Mouse (Mus musculus): ENCODE results near the gene Ldhal6b.
"Not testable (repeated sequence)": the region's sequence is repeated elsewhere in the genome, so short reads cannot be mapped to it uniquely, and the experiment has no call there.

Ldhal6b gene

DNA sequence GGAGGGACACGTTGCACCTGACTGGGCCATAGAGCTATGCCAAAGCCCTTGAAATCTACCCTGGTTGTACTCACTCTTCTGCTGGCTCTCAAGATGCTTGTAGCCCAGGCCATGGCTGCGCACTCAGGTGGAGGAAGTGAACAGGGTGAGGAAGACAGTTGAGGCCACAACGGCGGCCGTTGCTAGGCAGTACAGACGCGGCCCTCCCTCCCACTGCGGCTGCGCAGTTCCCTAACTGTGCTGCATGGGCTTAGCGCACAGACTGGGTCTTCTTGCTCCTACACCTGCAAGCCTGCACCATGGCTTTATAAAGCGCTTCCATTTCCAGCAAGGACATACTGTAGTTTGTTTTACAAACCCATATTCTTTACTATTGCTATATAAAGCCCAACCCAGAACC, at the start of gene Ldhal6b:
Gene Ldhal6b (minus strand): TSS at position 223 of the 400 bp plus-strand sequence.
- no peak for DNase-seq

GRCm38 (mm10) chr17:5467177-5467576, 48.6 kb upstream of the Ldhal6b start:
- no peak for DNase-seq

GRCm38 (mm10) chr17:5466736-5467135, 48.2 kb upstream of the Ldhal6b start:
- no peak for DNase-seq

GRCm38 (mm10) chr17:5463912-5464311, 45.3 kb upstream of the Ldhal6b start:
- no peak for DNase-seq

DNA sequence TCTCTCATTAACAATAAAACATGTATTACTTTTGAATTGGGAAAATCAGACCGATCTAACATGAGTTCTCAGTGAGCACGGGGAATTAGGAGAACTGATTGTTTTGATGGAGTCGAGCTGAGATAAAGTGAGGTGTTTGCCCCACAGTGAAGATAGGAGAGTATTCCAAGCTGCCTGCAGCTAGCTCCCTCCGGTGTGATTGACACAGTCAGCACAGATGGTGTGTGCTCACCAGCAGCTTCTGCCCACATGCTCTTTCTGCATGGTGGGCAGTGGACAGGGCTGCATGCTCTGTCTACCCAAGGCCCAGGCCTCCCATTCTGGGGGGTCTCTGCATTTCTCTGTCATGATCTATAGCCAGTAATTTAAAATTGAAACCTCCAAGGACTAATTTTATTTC, 35.1 kb upstream of the Ldhal6b start:
- no peak for DNase-seq

DNA sequence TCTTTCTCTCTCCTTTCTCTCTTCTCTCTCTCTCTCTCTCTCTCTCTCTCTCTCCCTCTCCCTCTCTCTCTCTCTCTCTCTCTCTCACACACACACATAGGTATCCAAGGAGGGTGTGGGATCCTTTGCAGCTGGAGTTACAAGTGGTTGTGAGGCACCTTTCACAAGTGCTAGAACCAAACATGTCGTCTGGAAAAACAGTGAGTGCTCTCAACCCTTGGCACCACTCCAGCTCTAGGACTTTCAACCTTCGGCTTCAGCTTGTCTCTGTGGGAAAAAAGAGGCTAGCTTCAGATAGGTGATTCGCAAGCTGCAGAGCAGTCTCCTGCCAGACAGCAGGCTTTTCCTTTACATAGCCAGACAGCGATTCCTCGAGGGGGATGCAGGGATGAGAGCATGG, 25.2 kb upstream of the Ldhal6b start:
- DNase-seq: no peak

- DNase-seq: no peak
These were observed 24.7 kb upstream of the Ldhal6b start for GRCm38 (mm10) chr17:5443260-5443659.

DNA sequence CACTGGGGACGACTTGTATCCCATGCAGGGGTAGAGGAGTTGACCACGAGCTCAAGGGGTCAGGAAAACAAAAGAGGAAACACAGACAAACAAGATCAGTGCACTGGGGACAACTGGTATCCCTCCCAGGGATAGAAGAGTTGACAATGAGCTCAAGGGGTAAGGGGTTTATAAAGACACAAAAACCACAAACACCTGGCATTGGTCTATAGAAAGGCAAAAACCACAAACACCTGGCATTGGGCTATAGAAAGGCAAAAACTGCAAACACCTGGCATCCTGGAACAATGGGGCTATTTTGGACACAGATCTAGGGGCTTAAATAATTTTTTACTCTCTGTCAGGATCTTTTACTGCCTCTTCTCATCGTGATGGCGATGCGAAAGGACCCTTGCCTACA, 23.8 kb upstream of the Ldhal6b start:
- not testable (repeated sequence) for DNase-seq

- DNase-seq: peak; percentile 83
These were observed 21.8 kb upstream of the Ldhal6b start, which contains the start of gene Tmem242 for GRCm38 (mm10) chr17:5440159-5440971. Gene Tmem242 (minus strand): TSS chr17:5440259.

DNA sequence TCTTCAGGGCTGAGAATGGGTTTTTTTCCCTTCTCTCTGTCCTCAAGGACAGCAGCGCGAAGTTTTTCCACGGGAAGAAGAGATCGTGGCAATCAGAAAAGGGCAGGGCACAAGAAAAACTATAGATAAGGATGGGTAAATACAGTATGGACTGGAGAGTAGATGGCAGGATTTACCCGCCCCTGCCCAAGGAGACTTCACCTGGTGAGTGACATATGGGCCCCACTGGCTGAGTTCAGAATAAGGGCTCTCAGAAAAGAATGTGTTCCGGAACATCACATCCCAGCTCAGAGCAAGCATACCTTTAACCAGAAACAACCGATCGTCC, 21.2 kb upstream of the Ldhal6b start:
- DNase-seq: no peak

- no peak for DNase-seq
These were observed 11.2 kb upstream of the Ldhal6b start for GRCm38 (mm10) chr17:5429772-5430133.

DNA sequence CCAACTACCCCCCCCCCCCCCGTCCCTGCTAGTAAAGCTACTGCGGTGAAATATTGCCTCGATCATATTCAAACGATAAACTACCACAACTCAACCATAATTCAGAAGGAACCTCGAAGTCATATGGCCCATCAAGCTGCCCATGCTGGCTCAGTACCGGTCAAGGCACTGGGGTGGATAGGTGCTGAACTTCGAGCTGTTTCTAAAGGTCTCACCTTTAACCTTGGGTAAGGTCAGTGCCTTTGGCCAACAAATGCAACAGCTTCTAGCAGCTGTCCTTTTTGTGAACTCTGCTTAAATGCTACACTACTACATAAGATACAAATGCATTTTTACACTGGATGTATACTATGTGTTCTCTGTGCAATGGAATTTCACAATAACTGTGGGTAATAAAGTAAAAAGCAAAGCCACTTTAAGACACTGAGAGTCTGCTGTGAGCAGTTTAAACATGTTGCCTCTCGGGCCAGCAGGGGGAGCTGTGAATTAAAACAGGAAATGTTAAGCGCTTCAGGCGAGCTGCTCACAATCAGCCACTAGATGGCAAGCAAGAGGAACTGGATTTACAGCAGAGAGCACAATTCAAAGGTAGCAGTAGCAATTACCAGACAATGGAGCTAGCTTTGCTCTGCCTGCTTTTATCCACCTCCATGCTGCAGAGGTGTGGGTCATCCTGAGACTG, 10.7 kb upstream of the Ldhal6b start:
- DNase-seq: peak; percentile 95

DNA sequence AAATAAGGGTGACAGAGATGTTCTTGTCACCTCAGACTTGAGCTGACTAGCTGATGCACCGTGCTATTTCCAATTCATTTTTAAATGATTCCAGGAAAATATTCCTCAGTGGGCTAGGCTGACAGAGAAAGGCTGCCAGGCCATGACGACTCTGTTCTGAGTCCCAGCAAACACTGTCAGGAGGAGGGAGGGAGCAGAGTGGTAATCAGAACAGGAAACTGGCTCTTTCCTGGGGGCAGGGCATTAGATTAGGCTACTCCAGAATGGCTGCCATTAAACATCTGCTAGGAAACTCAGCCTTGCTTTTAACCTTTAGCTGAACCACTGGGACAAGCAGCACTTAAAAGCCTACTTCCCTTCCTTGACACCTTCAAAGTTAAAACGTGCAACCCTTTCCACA, 6.6 kb upstream of the Ldhal6b start:
- DNase-seq: no peak

- no peak for DNase-seq
These were observed 5.6 kb upstream of the Ldhal6b start for GRCm38 (mm10) chr17:5424156-5424555.

DNA sequence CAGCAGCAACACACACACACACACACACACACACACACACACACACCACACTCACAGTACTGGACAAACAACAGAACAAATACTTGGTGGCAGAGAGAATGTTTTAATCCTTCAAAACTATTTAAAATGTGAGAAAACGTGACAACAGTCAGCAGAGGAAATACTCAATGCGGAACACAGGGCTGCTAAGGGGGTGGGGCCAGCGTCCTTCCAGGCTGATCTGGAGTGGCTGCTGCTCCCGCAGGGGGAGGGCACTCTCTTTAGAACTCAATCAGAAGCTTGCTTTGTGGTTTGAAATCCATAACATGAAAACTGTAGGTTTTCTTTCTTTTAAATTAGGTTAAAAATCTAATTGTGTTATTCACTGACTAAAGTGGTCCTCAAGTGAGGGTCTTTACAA, 3.3 kb upstream of the Ldhal6b start:
- DNase-seq: no peak

GRCm38 (mm10) chr17:5419771-5420518, 1.4 kb upstream of the Ldhal6b start:
- no peak for DNase-seq

GRCm38 (mm10) chr17:5419056-5419455, 489 bp upstream of the Ldhal6b start:
- no peak for DNase-seq

GRCm38 (mm10) chr17:5416518-5416917, 2.0 kb downstream of the Ldhal6b start:
- DNase-seq: no peak

GRCm38 (mm10) chr17:5414041-5414440, 4.5 kb downstream of the Ldhal6b start:
- no peak for DNase-seq

GRCm38 (mm10) chr17:5413350-5413749, 5.2 kb downstream of the Ldhal6b start:
- DNase-seq: no peak

- no peak for DNase-seq
These were observed 5.8 kb downstream of the Ldhal6b start for GRCm38 (mm10) chr17:5412740-5413139.

DNA sequence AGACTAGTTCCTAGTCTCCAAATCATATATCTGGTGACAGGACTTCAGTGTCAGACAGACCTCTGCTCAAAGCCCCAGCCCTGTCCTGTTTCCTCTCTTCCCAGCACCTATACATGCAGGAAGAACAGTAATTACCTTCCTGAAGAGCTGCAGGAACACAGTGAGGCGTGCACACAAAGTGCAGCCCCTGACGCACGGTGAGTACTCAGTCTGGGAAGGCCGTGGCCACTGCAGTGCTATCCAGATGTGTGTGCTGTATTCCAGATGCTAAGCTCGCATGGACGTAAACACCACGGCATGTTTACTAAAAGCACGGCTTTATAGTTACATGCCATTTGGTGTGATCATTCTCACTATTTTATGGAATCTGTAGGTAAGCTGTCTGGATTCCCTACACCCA, 6.3 kb downstream of the Ldhal6b start:
- no peak for DNase-seq

- no peak for DNase-seq
These were observed 7.4 kb downstream of the Ldhal6b start for GRCm38 (mm10) chr17:5411205-5411604.

- DNase-seq: no peak
These were observed 8.2 kb downstream of the Ldhal6b start for GRCm38 (mm10) chr17:5410336-5410735.

All from right cerebral cortex, postnatal 14 days (tissue).